ENCODE assay signal across 8 mouse cellular contexts in genomic region chr4:134914864-134915209, GRCm38 (mm10). TPM values are rescaled to one million over a fixed set of nuclear protein-coding genes. Genes with fewer than 3 reads are reported as not detected.
A peak's percentile ranks its signal among the peaks of the same experiment; 100 is the strongest.
DNase-seq lines count a peak whose midpoint lies in the region; ATAC-seq and TF ChIP-seq lines count a peak whose summit lies in the region.

Gene Tmem50a, minus strand, starts transcription at chr4:134915024.

- H3K4me1 ChIP-seq in ES-Bruce4 (ENCODE audit: control insufficient read depth, insufficient read depth, low read length), result no peaks in the 10 kb centered on the region
- peaks cover 16% of the 10 kb centered on the region for H3K4me1 ChIP-seq in forebrain, embryonic 12.5 days
- H3K4me1 ChIP-seq in heart, embryonic 16.5 days (ENCODE audit: control insufficient read depth, insufficient read depth, low read length), result peaks cover 20% of the 10 kb centered on the region
- H3K4me1 ChIP-seq in liver, embryonic 15.5 days (replicated peaks), result peaks cover 56% of the 10 kb centered on the region
- peaks cover 3% of the 10 kb centered on the region; the same call in 1 of the 2 replicates for H3K4me1 ChIP-seq in neural tube, embryonic 11.5 days (ENCODE audit: control insufficient read depth, insufficient read depth, low read length)
- H3K4me1 ChIP-seq in stomach, embryonic 16.5 days (ENCODE audit: control insufficient read depth, insufficient read depth, low read length), result peaks cover 7% of the 10 kb centered on the region

- H3K27me3 ChIP-seq in ES-Bruce4 (ENCODE audit: control insufficient read depth, insufficient read depth, low read length, poor library complexity, severe bottlenecking), result no peaks in the 10 kb centered on the region
- no peaks in the 10 kb centered on the region for H3K27me3 ChIP-seq in forebrain, embryonic 12.5 days
- no peaks in the 10 kb centered on the region for H3K27me3 ChIP-seq in heart, embryonic 16.5 days (ENCODE audit: control insufficient read depth, insufficient read depth, low read length)
- no peaks in the 10 kb centered on the region for H3K27me3 ChIP-seq in liver, embryonic 15.5 days
- H3K27me3 ChIP-seq in neural tube, embryonic 11.5 days (ENCODE audit: control insufficient read depth, insufficient read depth, low read length), result no peaks in the 10 kb centered on the region
- H3K27me3 ChIP-seq in stomach, embryonic 16.5 days (ENCODE audit: control insufficient read depth, insufficient read depth, low read length), result no peaks in the 10 kb centered on the region

- no peak for TF ChIP-seq CTCF in ES-Bruce4 (IDR thresholded peaks at IDR 0.05; ENCODE audit: low read depth, low read length)

- H3K36me3 ChIP-seq in ES-Bruce4 (ENCODE audit: control insufficient read depth, insufficient read depth, low read length, poor library complexity, severe bottlenecking), result peaks cover 5% of the 10 kb centered on the region; the same call in 1 of the 2 replicates
- peaks cover 17% of the 10 kb centered on the region for H3K36me3 ChIP-seq in forebrain, embryonic 12.5 days (replicated peaks)
- H3K36me3 ChIP-seq in heart, embryonic 16.5 days (ENCODE audit: control insufficient read depth, insufficient read depth), result peaks cover 7% of the 10 kb centered on the region; the same call in 1 of the 2 replicates
- H3K36me3 ChIP-seq in liver, embryonic 15.5 days (replicated peaks), result peaks cover 30% of the 10 kb centered on the region
- no peaks in the 10 kb centered on the region for H3K36me3 ChIP-seq in neural tube, embryonic 11.5 days (ENCODE audit: control insufficient read depth, insufficient read depth, low read length)
- H3K36me3 ChIP-seq in stomach, embryonic 16.5 days (ENCODE audit: control insufficient read depth, insufficient read depth, low read length), result peaks cover 5% of the 10 kb centered on the region; the same call in 1 of the 2 replicates

- TF ChIP-seq EP300 in ES-Bruce4 (IDR thresholded peaks at IDR 0.05; ENCODE audit: insufficient read depth, low read depth, low read length), result 0 out of 2 replicates have a peak, but pooled peaks have one; percentile 20

- DNase-seq in c-Kit-positive CD71-positive TER-119-positive erythroid progenitor cells, embryonic 14.5 days (ENCODE audit: low spot score), result peak; percentile 94
- peak; percentile 95 to 97 for DNase-seq in kidney, postnatal 36 days
- DNase-seq in neural tube, embryonic 11.5 days (ENCODE audit: low spot score), result peak; percentile 93

- H3K4me3 ChIP-seq in ES-Bruce4 (ENCODE audit: low read depth, low read length), result peak within 1 kb of the TSS; percentile 87
- peak within 1 kb of the TSS; percentile 88 for H3K4me3 ChIP-seq in forebrain, embryonic 12.5 days (replicated peaks)
- peak within 1 kb of the TSS; percentile 98 for H3K4me3 ChIP-seq in heart, embryonic 16.5 days (ENCODE audit: low read length)
- peak within 1 kb of the TSS; percentile 82 for H3K4me3 ChIP-seq in liver, embryonic 15.5 days (replicated peaks)
- H3K4me3 ChIP-seq in neural tube, embryonic 11.5 days (ENCODE audit: low read depth, low read length), result peak within 1 kb of the TSS; percentile 83
- peak within 1 kb of the TSS; percentile 71 for H3K4me3 ChIP-seq in stomach, embryonic 16.5 days (replicated peaks; ENCODE audit: low read length)

- peak within 1 kb of the TSS; percentile 52 for H3K27ac ChIP-seq in ES-Bruce4 (ENCODE audit: insufficient read depth, low read length)
- peak within 1 kb of the TSS; percentile 86 for H3K27ac ChIP-seq in forebrain, embryonic 12.5 days
- peak within 1 kb of the TSS; percentile 93 for H3K27ac ChIP-seq in heart, embryonic 16.5 days (ENCODE audit: low read length)
- H3K27ac ChIP-seq in liver, embryonic 15.5 days (replicated peaks), result peak within 1 kb of the TSS; percentile 100
- peak within 1 kb of the TSS; percentile 78 for H3K27ac ChIP-seq in neural tube, embryonic 11.5 days (ENCODE audit: low read depth, low read length)
- peak within 1 kb of the TSS; percentile 94 for H3K27ac ChIP-seq in stomach, embryonic 16.5 days (ENCODE audit: low read length)

- H3K9me3 ChIP-seq in ES-Bruce4 (replicated peaks; ENCODE audit: control insufficient read depth, insufficient read depth, low read length, poor library complexity, severe bottlenecking), result peaks cover 3% of the 10 kb centered on the region; the same call in 1 of the 2 replicates
- 0 out of 2 replicates have a peak, but pooled peaks cover 4% of the 10 kb centered on the region for H3K9me3 ChIP-seq in forebrain, embryonic 12.5 days
- no peaks in the 10 kb centered on the region for H3K9me3 ChIP-seq in heart, embryonic 16.5 days (replicated peaks; ENCODE audit: control insufficient read depth, low read length)
- H3K9me3 ChIP-seq in liver, embryonic 15.5 days (replicated peaks), result no peaks in the 10 kb centered on the region
- no peaks in the 10 kb centered on the region for H3K9me3 ChIP-seq in neural tube, embryonic 11.5 days (ENCODE audit: control insufficient read depth, low read length)
- H3K9me3 ChIP-seq in stomach, embryonic 16.5 days (replicated peaks; ENCODE audit: control insufficient read depth, low read length), result no peaks in the 10 kb centered on the region

- ATAC-seq in forebrain, embryonic 12.5 days (ENCODE audit: low FRiP score), result peak; percentile 94
- ATAC-seq in heart, embryonic 16.5 days (replicated peaks; ENCODE audit: extremely low read depth, insufficient read depth, low FRiP score), result peak; percentile 92
- ATAC-seq in liver, embryonic 15.5 days (ENCODE audit: insufficient read depth), result peak; percentile 91
- ATAC-seq in neural tube, embryonic 11.5 days (ENCODE audit: insufficient read depth, low FRiP score, low TSS enrichment), result peak; percentile 82
- ATAC-seq in stomach, embryonic 16.5 days (ENCODE audit: insufficient read depth, low FRiP score), result peak; percentile 93

- TF ChIP-seq POLR2A in ES-Bruce4 (IDR thresholded peaks at IDR 0.05; ENCODE audit: insufficient read depth, low read length), result peak; percentile 43

- peak within 1 kb of the TSS; percentile 78 for H3K9ac ChIP-seq in ES-Bruce4 (ENCODE audit: low read depth, poor library complexity, severe bottlenecking)
- H3K9ac ChIP-seq in forebrain, embryonic 12.5 days, result peak within 1 kb of the TSS; percentile 95
- peak within 1 kb of the TSS; percentile 93 for H3K9ac ChIP-seq in heart, embryonic 16.5 days (ENCODE audit: low read length)
- H3K9ac ChIP-seq in liver, embryonic 15.5 days, result peak within 1 kb of the TSS; percentile 84
- peak within 1 kb of the TSS; percentile 86 for H3K9ac ChIP-seq in neural tube, embryonic 11.5 days (ENCODE audit: low read length)
- H3K9ac ChIP-seq in stomach, embryonic 16.5 days (ENCODE audit: low read length), result peak within 1 kb of the TSS; percentile 90

- under 1% methylated on average over 25 of the region's 25 CpGs for WGBS in forebrain, embryonic 12.5 days
- WGBS in heart, embryonic 16.5 days, result 0% methylated on average over 25 of the region's 25 CpGs
- WGBS in liver, embryonic 15.5 days (ENCODE audit: insufficient replicate concordance), result under 1% methylated on average over 25 of the region's 25 CpGs
- WGBS in neural tube, embryonic 11.5 days, result under 1% methylated on average over 25 of the region's 25 CpGs
- 0% methylated on average over 25 of the region's 25 CpGs for WGBS in stomach, embryonic 16.5 days

- H3K4me2 ChIP-seq in forebrain, embryonic 12.5 days, result peak within 1 kb of the TSS; percentile 67
- H3K4me2 ChIP-seq in heart, embryonic 16.5 days (ENCODE audit: low read depth, low read length), result peak within 1 kb of the TSS; percentile 92
- H3K4me2 ChIP-seq in liver, embryonic 15.5 days, result peak within 1 kb of the TSS; percentile 78
- H3K4me2 ChIP-seq in neural tube, embryonic 11.5 days (ENCODE audit: low read depth), result peak within 1 kb of the TSS; percentile 61
- peak within 1 kb of the TSS; percentile 90 for H3K4me2 ChIP-seq in stomach, embryonic 16.5 days (ENCODE audit: low read depth, low read length)

RNA-seq across cellular contexts. Expression of gene Tmem50a, which starts in this region (rescaled TPM):
- polyA plus RNA-seq in ES-Bruce4 (2011; ENCODE audit: insufficient read depth, insufficient read length, low read depth, missing spikeins), result 84.6 and 87.1 TPM in 2 replicates
- polyA plus RNA-seq in forebrain, embryonic 12.5 days (2016; fragmentation: Nextera tagmentation; extraction: Ambion mirVana), result 138 and 139 TPM in 2 replicates
- 143 and 150 TPM in 2 replicates for polyA plus RNA-seq in heart, embryonic 16.5 days (2015; fragmentation: Nextera tagmentation; extraction: Ambion mirVana)
- 70.6 and 79.4 TPM in 2 replicates for polyA plus RNA-seq in liver, embryonic 15.5 days (2015; fragmentation: Nextera tagmentation; extraction: Ambion mirVana)
- 150 and 160 TPM in 2 replicates for polyA plus RNA-seq in neural tube, embryonic 11.5 days (2014; fragmentation: Nextera tagmentation; extraction: Ambion mirVana)
- polyA plus RNA-seq in stomach, embryonic 16.5 days (2015; fragmentation: Nextera tagmentation; extraction: Ambion mirVana), result 177 TPM in 2 replicates

Comparison
In these comparisons a context has a peak if more than half of its experiments do, and no peak if none do; other contexts are left out.
1. Peak in every context shown above with its lines: DNase-seq, ATAC-seq, H3K4me3 ChIP-seq and H3K27ac ChIP-seq.